Mouse (Mus musculus): ENCODE results near the gene Mei1. TPM values are rescaled to one million over a fixed set of nuclear protein-coding genes. Genes with fewer than 3 reads are reported as not detected.
"Not testable (repeated sequence)": the region's sequence is repeated elsewhere in the genome, so short reads cannot be mapped to it uniquely, and the experiment has no call there.

Gene Mei1
- polyA plus RNA-seq, 1 experiment from 2014 or later, result 0.14 TPM

- Histone ChIP-seq H3K27ac (no peak overlapping the region), H3K27me3 (no peaks in the 10 kb centered on the region; the same call in 1 of the 2 replicates), H3K4me2 (replicated peaks) (no peak overlapping the region), H3K9ac (no peak overlapping the region), H3K36me3 (no peaks in the 10 kb centered on the region), H3K9me3 (replicated peaks) (no peaks in the 10 kb centered on the region), H3K4me1 (0 out of 2 replicates have a peak, but pooled peaks cover 3% of the 10 kb centered on the region), H3K4me3 (no peak overlapping the region)
- 72% methylated on average over 7 of the region's 7 CpGs for WGBS
- ATAC-seq (ENCODE audit: low FRiP score), result no peak
Measured at GRCm38 (mm10) chr15:82091061-82091460, 21.3 kb downstream of the Mei1 start.

- no peaks in the 10 kb centered on the region for H3K9me3 ChIP-seq (replicated peaks)
- H3K4me3 ChIP-seq, result no peak overlapping the region
- H3K27ac ChIP-seq, result no peak overlapping the region
- H3K4me2 ChIP-seq (replicated peaks), result no peak overlapping the region
- WGBS, result 19% methylated on average over 8 of the region's 8 CpGs
- ATAC-seq (ENCODE audit: low FRiP score), result no peak
- no peaks in the 10 kb centered on the region for H3K4me1 ChIP-seq
- no peak overlapping the region for H3K9ac ChIP-seq
- 0 out of 2 replicates have a peak, but pooled peaks cover 4% of the 10 kb centered on the region for H3K27me3 ChIP-seq
- no peaks in the 10 kb centered on the region for H3K36me3 ChIP-seq
Measured at GRCm38 (mm10) chr15:82106953-82107555, 37.3 kb downstream of the Mei1 start.

- Histone ChIP-seq H3K9me3 (replicated peaks) (no peaks in the 10 kb centered on the region), H3K27ac (no peak overlapping the region), H3K27me3 (no peaks in the 10 kb centered on the region), H3K4me2 (replicated peaks) (no peak overlapping the region), H3K4me3 (no peak overlapping the region), H3K9ac (no peak overlapping the region), H3K36me3 (no peaks in the 10 kb centered on the region), H3K4me1 (no peaks in the 10 kb centered on the region)
- no peak for ATAC-seq (ENCODE audit: low FRiP score)
- 88% methylated on average over 8 of the region's 8 CpGs for WGBS
Measured at GRCm38 (mm10) chr15:82120544-82120943, 50.7 kb downstream of the Mei1 start.

GRCm38 (mm10) chr15:82126690-82127089 lies 56.9 kb downstream of the Mei1 start:
- 78% methylated on average over 4 of the region's 4 CpGs for WGBS
- peaks cover 17% of the 10 kb centered on the region; the same call in 1 of the 2 replicates for H3K4me1 ChIP-seq
- H3K27ac ChIP-seq; ATAC-seq (ENCODE audit: low FRiP score); H3K36me3 ChIP-seq; H3K9ac ChIP-seq; H3K9me3 ChIP-seq (replicated peaks); H3K4me3 ChIP-seq; H3K27me3 ChIP-seq: not testable (repeated sequence)
- H3K4me2 ChIP-seq (replicated peaks), result peak overlapping the region; percentile 76; the same call in 1 of the 2 replicates

GRCm38 (mm10) chr15:82127426-82128374 lies 57.9 kb downstream of the Mei1 start, which contains the start of gene Ccdc134:
Gene Ccdc134 (plus strand): TSS chr15:82127922.
- Histone ChIP-seq H3K27ac (peak within 1 kb of the TSS; percentile 72), H3K9ac (peak within 1 kb of the TSS; percentile 77), H3K27me3 (0 out of 2 replicates have a peak, but pooled peaks cover 6% of the 10 kb centered on the region), H3K4me2 (replicated peaks) (peak within 1 kb of the TSS; percentile 76), H3K36me3 (peaks cover 9% of the 10 kb centered on the region; the same call in 1 of the 2 replicates), H3K4me3 (peak within 1 kb of the TSS; percentile 77), H3K4me1 (peaks cover 17% of the 10 kb centered on the region; the same call in 1 of the 2 replicates), H3K9me3 (replicated peaks) (no peaks in the 10 kb centered on the region)
- WGBS, result 1% methylated on average over 74 of the region's 74 CpGs
- peak; percentile 99 for ATAC-seq (ENCODE audit: low FRiP score)

- WGBS, result 1% methylated on average over 5 of the region's 5 CpGs
- H3K27me3 ChIP-seq, result 0 out of 2 replicates have a peak, but pooled peaks cover 6% of the 10 kb centered on the region
- H3K9me3 ChIP-seq (replicated peaks), result no peaks in the 10 kb centered on the region
- peak overlapping the region; percentile 77 for H3K9ac ChIP-seq
- peak overlapping the region; percentile 77 for H3K4me3 ChIP-seq
- H3K4me1 ChIP-seq, result peaks cover 17% of the 10 kb centered on the region; the same call in 1 of the 2 replicates
- no peak overlapping the region for H3K27ac ChIP-seq
- peak overlapping the region; percentile 76 for H3K4me2 ChIP-seq (replicated peaks)
- peaks cover 9% of the 10 kb centered on the region; the same call in 1 of the 2 replicates for H3K36me3 ChIP-seq
- ATAC-seq (ENCODE audit: low FRiP score), result no peak
Measured at GRCm38 (mm10) chr15:82128398-82128797, 58.6 kb downstream of the Mei1 start.

GRCm38 (mm10) chr15:82130599-82130998 lies 60.8 kb downstream of the Mei1 start:
- WGBS, result 66% methylated on average over 7 of the region's 7 CpGs
- Histone ChIP-seq H3K9ac (no peak overlapping the region), H3K4me2 (replicated peaks) (no peak overlapping the region), H3K36me3 (peaks cover 9% of the 10 kb centered on the region; the same call in 1 of the 2 replicates), H3K27ac (no peak overlapping the region), H3K4me1 (peaks cover 17% of the 10 kb centered on the region; the same call in 1 of the 2 replicates), H3K4me3 (no peak overlapping the region), H3K9me3 (replicated peaks) (no peaks in the 10 kb centered on the region), H3K27me3 (0 out of 2 replicates have a peak, but pooled peaks cover 6% of the 10 kb centered on the region)
- ATAC-seq (ENCODE audit: low FRiP score), result no peak

GRCm38 (mm10) chr15:82135372-82135771 lies 65.6 kb downstream of the Mei1 start:
- 92% methylated on average over 4 of the region's 4 CpGs for WGBS
- peaks cover 9% of the 10 kb centered on the region; the same call in 1 of the 2 replicates for H3K36me3 ChIP-seq
- no peak overlapping the region for H3K4me3 ChIP-seq
- H3K4me2 ChIP-seq (replicated peaks), result no peak overlapping the region
- no peaks in the 10 kb centered on the region for H3K9me3 ChIP-seq (replicated peaks)
- H3K9ac ChIP-seq, result 0 out of 2 replicates have a peak overlapping the region, but pooled peaks have one; percentile 10
- no peaks in the 10 kb centered on the region for H3K27me3 ChIP-seq
- ATAC-seq (ENCODE audit: low FRiP score), result no peak
- no peak overlapping the region for H3K27ac ChIP-seq
- no peaks in the 10 kb centered on the region for H3K4me1 ChIP-seq

- no peak overlapping the region for H3K27ac ChIP-seq
- no peak overlapping the region for H3K4me2 ChIP-seq (replicated peaks)
- no peaks in the 10 kb centered on the region for H3K9me3 ChIP-seq (replicated peaks)
- H3K4me1 ChIP-seq, result no peaks in the 10 kb centered on the region
- 58% methylated on average over 4 of the region's 4 CpGs for WGBS
- no peak for ATAC-seq (ENCODE audit: low FRiP score)
- peaks cover 9% of the 10 kb centered on the region; the same call in 1 of the 2 replicates for H3K36me3 ChIP-seq
- no peak overlapping the region for H3K4me3 ChIP-seq
- no peaks in the 10 kb centered on the region for H3K27me3 ChIP-seq
- H3K9ac ChIP-seq, result no peak overlapping the region
Measured at GRCm38 (mm10) chr15:82138565-82138964, 68.8 kb downstream of the Mei1 start.

GRCm38 (mm10) chr15:82139196-82139595 lies 69.4 kb downstream of the Mei1 start:
- no peaks in the 10 kb centered on the region for H3K9me3 ChIP-seq (replicated peaks)
- no peak overlapping the region for H3K9ac ChIP-seq
- H3K4me2 ChIP-seq (replicated peaks), result no peak overlapping the region
- 93% methylated on average over 8 of the region's 8 CpGs for WGBS
- H3K27ac ChIP-seq, result no peak overlapping the region
- H3K36me3 ChIP-seq, result peaks cover 9% of the 10 kb centered on the region; the same call in 1 of the 2 replicates
- H3K4me1 ChIP-seq, result no peaks in the 10 kb centered on the region
- no peak for ATAC-seq (ENCODE audit: low FRiP score)
- H3K4me3 ChIP-seq, result no peak overlapping the region
- no peaks in the 10 kb centered on the region for H3K27me3 ChIP-seq

GRCm38 (mm10) chr15:82140355-82140754 lies 70.6 kb downstream of the Mei1 start:
- no peaks in the 10 kb centered on the region for H3K27me3 ChIP-seq
- no peak overlapping the region for H3K27ac ChIP-seq
- 89% methylated on average over 3 of the region's 3 CpGs for WGBS
- H3K36me3 ChIP-seq, result peaks cover 9% of the 10 kb centered on the region; the same call in 1 of the 2 replicates
- ATAC-seq (ENCODE audit: low FRiP score), result no peak
- H3K4me1 ChIP-seq, result peaks cover 2% of the 10 kb centered on the region
- no peaks in the 10 kb centered on the region for H3K9me3 ChIP-seq (replicated peaks)
- H3K4me2 ChIP-seq (replicated peaks), result no peak overlapping the region
- no peak overlapping the region for H3K9ac ChIP-seq
- H3K4me3 ChIP-seq, result no peak overlapping the region

GRCm38 (mm10) chr15:82144157-82144556 lies 74.4 kb downstream of the Mei1 start:
- 90% methylated on average over 5 of the region's 5 CpGs for WGBS
- H3K4me3 ChIP-seq, result no peak overlapping the region
- H3K27me3 ChIP-seq, result no peaks in the 10 kb centered on the region
- no peak overlapping the region for H3K4me2 ChIP-seq (replicated peaks)
- H3K4me1 ChIP-seq, result peaks cover 24% of the 10 kb centered on the region
- no peak for ATAC-seq (ENCODE audit: low FRiP score)
- no peaks in the 10 kb centered on the region for H3K9me3 ChIP-seq (replicated peaks)
- H3K36me3 ChIP-seq, result peaks cover 9% of the 10 kb centered on the region; the same call in 1 of the 2 replicates
- H3K27ac ChIP-seq, result peak overlapping the region; percentile 58
- H3K9ac ChIP-seq, result no peak overlapping the region
